Mouse (Mus musculus): ENCODE measurements around the gene Kcnab3. TPM values are rescaled to one million over a fixed set of nuclear protein-coding genes. Genes with fewer than 3 reads are reported as not detected.

The Kcnab3 gene
- polyA plus RNA-seq, 1 experiment from 2014 or later, result 5.6 TPM

DNA sequence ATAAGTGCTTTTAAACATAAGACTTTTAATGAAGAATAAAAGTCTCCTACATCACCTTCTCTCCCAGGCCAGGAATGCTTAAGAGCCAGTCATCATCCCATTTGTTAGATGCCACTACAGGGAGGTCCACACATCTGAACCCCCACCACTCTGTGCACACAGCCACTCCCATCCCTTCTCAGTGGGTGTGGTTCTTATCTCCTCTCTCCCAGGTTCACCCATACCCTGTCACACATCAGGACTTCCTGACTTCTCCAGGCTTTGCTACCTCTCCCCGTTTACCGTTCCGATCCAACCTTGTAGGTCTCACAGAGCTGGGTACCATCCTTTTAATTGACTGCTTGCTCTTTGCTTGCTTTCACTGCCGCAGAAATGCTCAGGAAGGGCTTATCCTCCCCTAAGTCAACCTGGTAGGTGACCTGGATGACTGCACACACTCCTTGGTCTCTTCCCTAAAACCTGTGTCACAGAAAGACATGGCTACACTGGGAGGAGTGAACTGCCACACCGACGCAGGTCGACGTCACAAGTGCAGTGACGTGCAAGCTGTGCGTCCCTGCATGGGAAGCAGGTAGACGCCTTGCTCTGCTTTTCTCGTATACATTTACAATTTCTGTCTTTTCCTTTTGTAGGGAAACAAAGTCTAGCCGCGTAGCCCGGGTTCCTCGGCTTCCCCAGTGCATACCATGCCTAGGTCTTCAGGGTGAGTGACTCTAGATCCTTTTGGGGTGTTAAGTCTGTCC lies 47.3 kb downstream of the Kcnab3 start:
- Histone ChIP-seq H3K27me3 (replicated peaks) (no peaks in the 10 kb centered on the region), H3K36me3 (peaks cover 17% of the 10 kb centered on the region), H3K4me3 (no peak overlapping the region), H3K9me3 (no peaks in the 10 kb centered on the region), H3K9ac (no peak overlapping the region), H3K27ac (no peak overlapping the region), H3K4me2 (replicated peaks) (no peak overlapping the region), H3K4me1 (peaks cover 24% of the 10 kb centered on the region)
- 93% methylated on average over 16 of the region's 16 CpGs for WGBS
- no peak for ATAC-seq (ENCODE audit: low FRiP score, low read depth)

DNA sequence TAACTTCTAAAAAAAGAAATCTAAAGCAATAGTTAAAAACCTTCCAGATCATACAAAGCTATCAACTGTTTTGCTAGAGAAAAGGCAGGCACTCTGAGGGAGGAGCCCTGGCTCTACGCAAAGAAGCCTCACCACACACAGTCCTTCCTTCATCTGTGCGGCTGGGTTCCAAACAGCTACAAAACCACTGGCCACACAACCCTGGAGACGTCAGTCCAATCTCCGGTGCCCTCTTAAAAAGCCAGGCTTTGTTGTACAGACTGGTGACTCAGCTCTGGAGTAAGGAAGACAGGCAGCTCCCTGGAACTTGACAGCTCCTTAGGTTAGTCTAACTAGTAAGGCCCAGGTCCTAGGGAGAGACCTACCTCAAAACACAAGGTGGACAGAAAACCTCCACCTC lies 49.6 kb downstream of the Kcnab3 start:
- H3K4me1 ChIP-seq, result peaks cover 19% of the 10 kb centered on the region
- no peak overlapping the region for H3K27ac ChIP-seq
- no peak overlapping the region for H3K4me2 ChIP-seq (replicated peaks)
- H3K27me3 ChIP-seq (replicated peaks), result no peaks in the 10 kb centered on the region
- H3K9ac ChIP-seq, result no peak overlapping the region
- no peak overlapping the region for H3K4me3 ChIP-seq
- H3K36me3 ChIP-seq, result peaks cover 20% of the 10 kb centered on the region
- 93% methylated on average over 4 of the region's 4 CpGs for WGBS
- no peaks in the 10 kb centered on the region for H3K9me3 ChIP-seq
- no peak for ATAC-seq (ENCODE audit: low FRiP score, low read depth)

DNA sequence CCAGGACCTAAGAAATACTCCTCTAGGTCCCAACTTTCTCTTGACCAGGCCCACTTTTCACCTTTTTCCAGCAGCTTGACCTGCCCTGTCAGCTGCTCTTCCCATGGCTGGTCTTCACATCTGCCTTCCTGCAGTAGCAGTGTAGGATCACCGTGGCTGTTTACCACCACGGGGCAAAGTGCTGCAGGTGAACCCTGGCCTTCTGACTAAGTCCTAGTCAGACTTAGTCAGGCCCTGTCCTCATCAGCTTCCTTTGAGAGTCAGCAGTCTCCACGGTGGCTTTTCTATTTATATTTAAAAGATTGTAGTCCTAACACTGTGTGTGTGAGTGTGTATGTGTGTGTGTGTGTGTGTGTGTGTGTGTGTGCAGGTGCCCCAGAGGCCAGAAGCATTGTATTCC lies 51.7 kb downstream of the Kcnab3 start:
- Histone ChIP-seq H3K9ac (no peak overlapping the region), H3K27me3 (replicated peaks) (no peaks in the 10 kb centered on the region), H3K4me1 (no peaks in the 10 kb centered on the region), H3K4me3 (no peak overlapping the region), H3K9me3 (no peaks in the 10 kb centered on the region), H3K4me2 (replicated peaks) (no peak overlapping the region), H3K27ac (no peak overlapping the region), H3K36me3 (peaks cover 20% of the 10 kb centered on the region)
- no peak for ATAC-seq (ENCODE audit: low FRiP score, low read depth)
- 83% methylated on average over 3 of the region's 3 CpGs for WGBS

DNA sequence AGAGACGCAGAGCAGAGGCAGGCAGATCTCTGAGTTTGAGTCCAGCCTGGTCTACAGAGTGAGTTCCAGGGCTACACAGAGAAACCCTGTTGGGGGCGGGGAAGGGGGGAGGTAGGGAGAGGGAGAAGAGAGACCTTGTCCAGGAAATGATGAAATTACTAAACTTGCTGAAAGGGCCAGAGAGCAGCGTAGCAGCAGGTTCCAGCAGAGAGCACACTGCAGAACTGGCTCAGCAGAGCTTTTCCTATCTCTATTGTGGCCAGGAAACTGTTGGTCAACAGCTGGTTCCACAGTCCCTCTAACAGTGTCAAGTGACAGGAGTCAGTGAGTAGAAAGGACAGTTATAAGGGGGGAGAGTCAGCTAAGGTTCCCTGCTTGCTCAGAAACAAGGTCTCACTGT lies 53.5 kb downstream of the Kcnab3 start:
- ATAC-seq (ENCODE audit: low FRiP score, low read depth), result no peak
- no peaks in the 10 kb centered on the region for H3K27me3 ChIP-seq (replicated peaks)
- H3K4me3 ChIP-seq, result no peak overlapping the region
- H3K4me1 ChIP-seq, result no peaks in the 10 kb centered on the region
- WGBS, result 88% methylated on average over 3 of the region's 3 CpGs
- no peaks in the 10 kb centered on the region for H3K9me3 ChIP-seq
- peaks cover 7% of the 10 kb centered on the region; the same call in 1 of the 2 replicates for H3K36me3 ChIP-seq
- H3K27ac ChIP-seq, result no peak overlapping the region
- H3K9ac ChIP-seq, result no peak overlapping the region
- no peak overlapping the region for H3K4me2 ChIP-seq (replicated peaks)

DNA sequence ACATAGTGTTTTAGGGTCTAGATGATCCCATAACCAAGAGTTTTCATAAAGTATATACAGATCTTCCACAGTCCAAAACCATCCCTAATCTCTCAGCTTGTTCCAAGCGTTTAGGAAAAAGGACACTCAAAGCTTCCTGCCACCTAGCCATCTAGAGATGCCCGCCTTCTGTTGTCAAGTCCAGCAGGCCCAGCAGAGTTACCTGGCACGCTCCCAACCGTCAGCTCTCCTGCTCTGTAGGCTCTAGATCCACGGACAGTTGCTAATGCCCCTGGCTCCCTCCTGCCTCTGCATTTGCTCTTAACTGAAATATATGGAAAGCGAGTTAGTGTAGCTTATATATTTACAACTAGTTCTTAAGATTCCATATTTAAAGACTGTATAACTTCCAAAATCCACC lies 55.3 kb downstream of the Kcnab3 start:
- Histone ChIP-seq H3K9ac (no peak overlapping the region), H3K4me3 (no peak overlapping the region), H3K9me3 (no peaks in the 10 kb centered on the region), H3K4me2 (replicated peaks) (no peak overlapping the region), H3K27ac (no peak overlapping the region), H3K4me1 (no peaks in the 10 kb centered on the region), H3K36me3 (peaks cover 7% of the 10 kb centered on the region; the same call in 1 of the 2 replicates), H3K27me3 (replicated peaks) (no peaks in the 10 kb centered on the region)
- ATAC-seq (ENCODE audit: low FRiP score, low read depth), result no peak
- WGBS, result 85% methylated on average over 6 of the region's 6 CpGs

Other genes with a start within 250 kb of the Kcnab3 start
- gene Vamp2, start 237.8 kb upstream of the Kcnab3 start, polyA plus RNA-seq (2016; fragmentation: Nextera tagmentation; extraction: Ambion mirVana), result 149 and 174 TPM in 2 replicates
- 7.4 and 9.0 TPM in 2 replicates for gene Per1, start 231.0 kb upstream of the Kcnab3 start, polyA plus RNA-seq (2016; fragmentation: Nextera tagmentation; extraction: Ambion mirVana)
- gene Hes7, start 205.9 kb upstream of the Kcnab3 start, polyA plus RNA-seq (2016; fragmentation: Nextera tagmentation; extraction: Ambion mirVana), result 0.28 TPM in 2 replicates
- gene 9130213A22Rik, start 203.7 kb upstream of the Kcnab3 start, polyA plus RNA-seq (2016; fragmentation: Nextera tagmentation; extraction: Ambion mirVana), result not detected in 2 replicates
- 0.65 TPM in 1 of 2 replicates, not detected in the other for gene Aloxe3, start 200.4 kb upstream of the Kcnab3 start, polyA plus RNA-seq (2016; fragmentation: Nextera tagmentation; extraction: Ambion mirVana)
- 0.20 TPM in 1 of 2 replicates, not detected in the other for gene Alox12b, start 169.3 kb upstream of the Kcnab3 start, polyA plus RNA-seq (2016; fragmentation: Nextera tagmentation; extraction: Ambion mirVana)
- 0.09 TPM in 1 of 2 replicates, not detected in the other for gene Alox8, start 128.4 kb upstream of the Kcnab3 start, polyA plus RNA-seq (2016; fragmentation: Nextera tagmentation; extraction: Ambion mirVana)
- 0.10 and 0.17 TPM in 2 replicates for gene Gucy2e, start 89.2 kb upstream of the Kcnab3 start, polyA plus RNA-seq (2016; fragmentation: Nextera tagmentation; extraction: Ambion mirVana)
- 32.1 and 32.6 TPM in 2 replicates for gene Cntrob, start 2.5 kb upstream of the Kcnab3 start, polyA plus RNA-seq (2016; fragmentation: Nextera tagmentation; extraction: Ambion mirVana)
- 179 and 194 TPM in 2 replicates for gene Trappc1, start 2.3 kb upstream of the Kcnab3 start, polyA plus RNA-seq (2016; fragmentation: Nextera tagmentation; extraction: Ambion mirVana)
- gene Rnf227, start 14.2 kb downstream of the Kcnab3 start, polyA plus RNA-seq (2016; fragmentation: Nextera tagmentation; extraction: Ambion mirVana), result 51.3 and 58.6 TPM in 2 replicates
- 87.1 and 93.0 TPM in 2 replicates for gene Chd3, start 43.1 kb downstream of the Kcnab3 start, polyA plus RNA-seq (2016; fragmentation: Nextera tagmentation; extraction: Ambion mirVana)
- 105 and 111 TPM in 2 replicates for gene Naa38, start 69.2 kb downstream of the Kcnab3 start, polyA plus RNA-seq (2016; fragmentation: Nextera tagmentation; extraction: Ambion mirVana)
- gene Cyb5d1, start 69.4 kb downstream of the Kcnab3 start, polyA plus RNA-seq (2016; fragmentation: Nextera tagmentation; extraction: Ambion mirVana), result 48.5 and 49.9 TPM in 2 replicates
- 13.7 TPM in 2 replicates for gene Tmem88, start 72.0 kb downstream of the Kcnab3 start, polyA plus RNA-seq (2016; fragmentation: Nextera tagmentation; extraction: Ambion mirVana)
- gene Kdm6b, start 87.4 kb downstream of the Kcnab3 start, polyA plus RNA-seq (2016; fragmentation: Nextera tagmentation; extraction: Ambion mirVana), result 48.6 and 52.4 TPM in 2 replicates
- 1.6 and 1.9 TPM in 2 replicates for gene Dnah2, start 222.9 kb downstream of the Kcnab3 start, polyA plus RNA-seq (2016; fragmentation: Nextera tagmentation; extraction: Ambion mirVana)
- 54.4 and 57.4 TPM in 2 replicates for gene Efnb3, start 233.9 kb downstream of the Kcnab3 start, polyA plus RNA-seq (2016; fragmentation: Nextera tagmentation; extraction: Ambion mirVana)